Mouse (Mus musculus) CD4-positive, CD25-positive, alpha-beta regulatory T cell, adult 4 months (primary cell): Measurements from ENCODE around the gene Ucma. TPM values are rescaled to one million over a fixed set of nuclear protein-coding genes. Genes with fewer than 3 reads are reported as not detected.

Experiments used
- polyA plus RNA-seq, 2 experiments: library from polyadenylated mRNA; unstranded; fragments of 100-300 nt; shearing (Covaris generic); gene quantifications; one replicate each; pipeline ENCODE4 v1.2.1; 2017

Gene Ucma
- polyA plus RNA-seq, 2 experiments from 2014 or later = not detected

Other genes with a start within 250 kb of the Ucma start
- gene Sephs1, start 94.6 kb upstream of the Ucma start, polyA plus RNA-seq = 10 to 100 TPM; 20.0 to 28.5 TPM
- 10 to 100 TPM; 90.7 to 95.2 TPM for gene Phyh, start 57.1 kb upstream of the Ucma start, polyA plus RNA-seq
- 1 to 10 TPM; 1.8 to 7.9 TPM for gene Mcm10, start 36.7 kb downstream of the Ucma start, polyA plus RNA-seq
- 1 to 10 TPM; 1.0 to 1.5 TPM for gene Optn, start 87.9 kb downstream of the Ucma start, polyA plus RNA-seq
- not detected for gene Ccdc3, start 161.7 kb downstream of the Ucma start, polyA plus RNA-seq